Mouse (Mus musculus) lung, adult 2 months (tissue): ENCODE data around the gene Slc48a1.

ENCODE experiments used
- CTCF ChIP-seq: fragments of 200-500 bp; IDR thresholded peaks from 2 replicates; pipeline ENCODE4 v1.5.1; 2011; ENCODE audit warnings: mild to moderate bottlenecking, low read length, control low read depth; ENCODE audit not compliant: insufficient read depth
- POLR2A ChIP-seq: fragments of 200-500 bp; IDR thresholded peaks from 2 replicates; pipeline ENCODE4 v1.6.1; 2011; ENCODE audit warnings: low read depth, mild to moderate bottlenecking, control low read depth, low read length, borderline replicate concordance; ENCODE audit errors: extremely low read depth

GRCm38 (mm10) chr15:97795559-97796235 lies 17.4 kb downstream of the Slc48a1 start:
- TF ChIP-seq CTCF (no peak), POLR2A (no peak)
